Mouse (Mus musculus) brain, embryonic 18.5 days (tissue): ENCODE measurements at regions not wholly inside any gene's neighbourhood (a gene's known extent, or its start where the extent isn't known, plus 50 kb on each side); places are given as distances from the start of the nearest gene placed in this dataset.

Experiments
- DNase-seq: peaks from one replicate; pipeline ENCODE4 v3.0.0-alpha.2; 2012; ENCODE audit warnings: low read depth, low spot score

DNA sequence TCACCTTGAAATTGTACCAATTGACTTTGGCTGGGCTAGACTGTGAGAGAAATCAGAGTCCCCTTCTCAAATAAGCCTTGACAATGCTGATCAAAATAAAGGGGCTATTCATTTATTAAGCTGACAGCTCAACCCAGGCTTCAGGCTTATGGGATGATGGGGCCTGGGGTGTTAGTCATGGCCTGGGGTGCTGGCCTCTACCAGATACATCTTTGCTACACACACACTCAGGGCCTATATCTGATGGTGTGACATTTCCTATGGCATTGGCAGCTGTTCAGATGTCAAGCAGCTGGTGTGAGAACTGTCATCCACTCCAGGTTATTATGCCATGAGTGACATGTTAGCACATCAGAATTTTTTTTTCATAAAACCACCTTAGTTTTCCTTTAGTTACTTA lies 1396.2 kb downstream of the Mat2b start:
- no peak for DNase-seq

- DNase-seq, result peak; percentile 30
Observed at GRCm38 (mm10) chr11:39255425-39255824, 1439.6 kb downstream of the Mat2b start.

- DNase-seq, result no peak
Observed at GRCm38 (mm10) chr11:39228335-39228734, 1466.7 kb downstream of the Mat2b start.

DNA sequence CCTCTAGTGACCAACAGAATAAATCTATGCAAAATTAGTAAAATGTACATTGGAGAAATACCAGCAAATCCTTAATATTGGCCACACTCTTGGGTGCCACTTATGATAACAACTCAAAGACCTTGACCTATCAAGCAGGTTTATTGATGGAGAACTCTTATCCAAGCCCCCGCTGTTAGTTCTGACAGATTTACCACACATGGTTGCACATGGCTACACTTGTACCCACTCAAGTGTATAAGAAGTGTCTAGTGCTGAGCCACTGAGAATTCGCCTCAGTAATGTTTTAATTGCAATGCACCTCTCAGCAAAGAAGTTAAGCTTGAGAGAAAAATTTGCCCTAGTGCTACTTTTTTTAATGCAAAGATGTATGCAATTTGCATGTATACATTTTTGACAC lies 1470.3 kb downstream of the Mat2b start:
- no peak for DNase-seq

DNA sequence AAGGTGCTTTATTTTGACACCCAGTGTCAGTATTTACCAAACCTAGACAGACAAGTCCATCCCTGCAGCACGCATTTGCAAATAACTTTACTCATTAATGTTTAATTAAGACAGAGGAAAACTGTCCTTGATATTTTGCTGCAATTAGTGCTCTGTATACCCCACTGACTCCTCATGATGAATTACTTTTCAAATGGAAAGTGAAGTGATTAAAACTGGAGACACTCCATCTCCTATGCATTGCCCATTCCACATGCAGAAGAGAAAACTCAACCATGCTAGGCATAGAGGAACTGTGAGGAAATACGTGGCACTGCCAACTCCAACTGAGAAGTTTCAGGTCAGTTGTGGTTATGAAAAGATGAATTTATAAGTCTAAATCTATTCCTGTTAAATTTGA lies 1471.6 kb downstream of the Mat2b start:
- DNase-seq, result no peak
